Mouse (Mus musculus) neural tube, embryonic 13.5 days (tissue): ENCODE measurements at regions not wholly inside any gene's neighbourhood (a gene's known extent, or its start where the extent isn't known, plus 50 kb on each side); places are given as distances from the start of the nearest gene placed in this dataset.

Source experiments
- ATAC-seq: fragments of 200-750 bp; cut with Nextera tagmentation; 2 replicates; pipeline ENCODE4 v1.8.0; 2017; ENCODE audit warnings: low read depth, mild to moderate bottlenecking, moderate TSS enrichment, moderate library complexity
- H3K27ac ChIP-seq: fragments of 300-500 bp; sonication (generic); replicated peaks from 2 replicates; pipeline ENCODE4 v1.5.1; 2015; ENCODE audit warnings: moderate library complexity, mild to moderate bottlenecking, inconsistent platforms
- H3K27me3 ChIP-seq: fragments of 300-500 bp; sonication (generic); 2 replicates; pipeline ENCODE4 v1.6.1; 2015; ENCODE audit warnings: mild to moderate bottlenecking, inconsistent platforms
- H3K36me3 ChIP-seq: fragments of 300-500 bp; sonication (generic); 2 replicates; pipeline ENCODE4 v1.6.1; 2015; ENCODE audit warnings: mild to moderate bottlenecking, inconsistent platforms
- H3K4me1 ChIP-seq: fragments of 300-500 bp; sonication (generic); replicated peaks from 2 replicates; pipeline ENCODE4 v1.6.1; 2015; ENCODE audit warnings: inconsistent platforms
- H3K4me2 ChIP-seq: fragments of 300-500 bp; sonication (generic); 2 replicates; pipeline ENCODE4 v1.6.1; 2015; ENCODE audit warnings: inconsistent platforms, mild to moderate bottlenecking, moderate library complexity
- H3K4me3 ChIP-seq: fragments of 300-500 bp; sonication (generic); 2 replicates; pipeline ENCODE4 v1.5.1; 2015; ENCODE audit warnings: mild to moderate bottlenecking, inconsistent platforms
- H3K9ac ChIP-seq: fragments of 300-500 bp; sonication (generic); 2 replicates; pipeline ENCODE4 v1.6.1; 2015; ENCODE audit warnings: moderate library complexity, mild to moderate bottlenecking, inconsistent platforms
- H3K9me3 ChIP-seq: fragments of 300-500 bp; sonication (generic); 2 replicates; pipeline ENCODE4 v1.6.1; 2016; ENCODE audit warnings: inconsistent platforms
- WGBS: fragments of 180-500 bp; shearing (Covaris S2); methylation state at CpG from one replicate; pipeline ENCODE4 v1.1.7; 2015; 5-methylcytosine and 5-hydroxymethylcytosine counted together

- Histone ChIP-seq H3K9ac (no peak overlapping the region), H3K9me3 (no peaks in the 10 kb centered on the region), H3K36me3 (no peaks in the 10 kb centered on the region), H3K27ac (0 out of 2 replicates have a peak overlapping the region, but pooled peaks have one; percentile 18), H3K4me3 (no peak overlapping the region), H3K4me2 (no peak overlapping the region), H3K27me3 (no peaks in the 10 kb centered on the region), H3K4me1 (no peaks in the 10 kb centered on the region)
- ATAC-seq, result no peak
- 85% methylated on average over 3 of the region's 3 CpGs for WGBS
Observed at GRCm38 (mm10) chr15:61361254-61361653, 438.4 kb upstream of the A1bg start.

GRCm38 (mm10) chr15:61355344-61355743 lies 432.5 kb upstream of the A1bg start:
- no peak overlapping the region for H3K4me2 ChIP-seq
- no peaks in the 10 kb centered on the region for H3K36me3 ChIP-seq
- no peaks in the 10 kb centered on the region for H3K27me3 ChIP-seq
- H3K9me3 ChIP-seq, result no peaks in the 10 kb centered on the region
- no peak overlapping the region for H3K9ac ChIP-seq
- no peak for ATAC-seq
- no peak overlapping the region for H3K4me3 ChIP-seq
- H3K27ac ChIP-seq, result no peak overlapping the region
- no peaks in the 10 kb centered on the region for H3K4me1 ChIP-seq

DNA sequence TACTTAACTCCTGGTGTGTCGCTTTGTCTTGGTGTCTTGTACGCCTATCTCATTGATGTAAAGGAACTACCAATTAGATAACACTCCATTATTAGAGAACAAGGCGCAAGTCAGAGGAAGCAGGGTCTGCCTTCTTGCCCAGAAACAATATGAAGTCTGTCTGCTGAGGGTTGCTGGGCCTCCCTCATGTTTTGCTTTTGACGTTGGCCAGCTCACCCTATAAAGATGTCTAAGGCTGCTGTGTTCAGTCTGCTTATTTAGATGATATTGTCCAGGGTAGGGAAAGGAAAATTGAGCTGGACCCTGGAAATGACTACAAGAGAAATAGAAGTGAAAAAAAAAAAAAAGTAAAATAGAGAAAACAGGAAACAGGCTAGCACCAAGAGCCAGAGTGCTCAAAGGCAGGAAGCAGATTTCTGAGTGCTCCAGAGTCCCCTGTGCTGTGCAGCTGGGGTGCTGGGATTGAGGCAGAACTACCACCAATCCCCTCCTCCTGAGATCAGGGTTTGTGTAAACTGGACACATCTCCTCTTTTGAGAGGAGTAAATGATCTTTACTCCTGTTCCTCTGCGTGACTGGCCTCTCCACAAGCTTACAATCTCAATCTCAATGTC lies 429.0 kb upstream of the A1bg start:
- H3K9me3 ChIP-seq, result no peaks in the 10 kb centered on the region
- WGBS, result 62% methylated on average over 5 of the region's 5 CpGs
- no peaks in the 10 kb centered on the region for H3K27me3 ChIP-seq
- H3K4me2 ChIP-seq, result no peak overlapping the region
- H3K4me1 ChIP-seq, result no peaks in the 10 kb centered on the region
- H3K36me3 ChIP-seq, result no peaks in the 10 kb centered on the region
- no peak overlapping the region for H3K4me3 ChIP-seq
- H3K9ac ChIP-seq, result no peak overlapping the region
- no peak for ATAC-seq
- H3K27ac ChIP-seq, result no peak overlapping the region

GRCm38 (mm10) chr15:61345101-61345500 lies 422.3 kb upstream of the A1bg start:
- ATAC-seq, result no peak
- H3K9me3 ChIP-seq, result no peaks in the 10 kb centered on the region
- no peaks in the 10 kb centered on the region for H3K27me3 ChIP-seq
- 60% methylated on average over 4 of the region's 4 CpGs for WGBS
- no peak overlapping the region for H3K27ac ChIP-seq
- H3K4me2 ChIP-seq, result no peak overlapping the region
- no peaks in the 10 kb centered on the region for H3K4me1 ChIP-seq
- no peaks in the 10 kb centered on the region for H3K36me3 ChIP-seq
- H3K9ac ChIP-seq, result no peak overlapping the region
- H3K4me3 ChIP-seq, result no peak overlapping the region

- Histone ChIP-seq H3K27ac (no peak overlapping the region), H3K4me1 (no peaks in the 10 kb centered on the region), H3K27me3 (no peaks in the 10 kb centered on the region), H3K9ac (no peak overlapping the region), H3K4me2 (no peak overlapping the region), H3K9me3 (no peaks in the 10 kb centered on the region), H3K4me3 (no peak overlapping the region), H3K36me3 (no peaks in the 10 kb centered on the region)
- WGBS, result 93% methylated on average over 1 of the region's 1 CpGs
- no peak for ATAC-seq
Observed at GRCm38 (mm10) chr15:61342618-61343017, 419.8 kb upstream of the A1bg start.

GRCm38 (mm10) chr15:61327925-61328324 lies 405.1 kb upstream of the A1bg start:
- no peak overlapping the region for H3K27ac ChIP-seq
- 69% methylated on average over 2 of the region's 2 CpGs for WGBS
- no peaks in the 10 kb centered on the region for H3K36me3 ChIP-seq
- no peaks in the 10 kb centered on the region for H3K9me3 ChIP-seq
- no peaks in the 10 kb centered on the region for H3K27me3 ChIP-seq
- no peak overlapping the region for H3K9ac ChIP-seq
- ATAC-seq, result no peak
- H3K4me2 ChIP-seq, result no peak overlapping the region
- H3K4me3 ChIP-seq, result no peak overlapping the region
- H3K4me1 ChIP-seq, result no peaks in the 10 kb centered on the region

GRCm38 (mm10) chr15:61322243-61322642 lies 399.4 kb upstream of the A1bg start:
- Histone ChIP-seq H3K27ac (no peak overlapping the region), H3K9me3 (no peaks in the 10 kb centered on the region), H3K4me3 (no peak overlapping the region), H3K36me3 (no peaks in the 10 kb centered on the region), H3K9ac (no peak overlapping the region), H3K27me3 (no peaks in the 10 kb centered on the region), H3K4me1 (no peaks in the 10 kb centered on the region), H3K4me2 (no peak overlapping the region)
- ATAC-seq, result no peak
- WGBS, result 93% methylated on average over 7 of the region's 7 CpGs

GRCm38 (mm10) chr15:61309452-61310165 lies 386.8 kb upstream of the A1bg start:
- H3K4me2 ChIP-seq, result no peak overlapping the region
- no peak for ATAC-seq
- no peak overlapping the region for H3K4me3 ChIP-seq
- H3K36me3 ChIP-seq, result no peaks in the 10 kb centered on the region
- H3K27me3 ChIP-seq, result no peaks in the 10 kb centered on the region
- no peak overlapping the region for H3K27ac ChIP-seq
- H3K4me1 ChIP-seq, result no peaks in the 10 kb centered on the region
- H3K9ac ChIP-seq, result no peak overlapping the region
- WGBS, result 78% methylated on average over 6 of the region's 6 CpGs
- no peaks in the 10 kb centered on the region for H3K9me3 ChIP-seq

DNA sequence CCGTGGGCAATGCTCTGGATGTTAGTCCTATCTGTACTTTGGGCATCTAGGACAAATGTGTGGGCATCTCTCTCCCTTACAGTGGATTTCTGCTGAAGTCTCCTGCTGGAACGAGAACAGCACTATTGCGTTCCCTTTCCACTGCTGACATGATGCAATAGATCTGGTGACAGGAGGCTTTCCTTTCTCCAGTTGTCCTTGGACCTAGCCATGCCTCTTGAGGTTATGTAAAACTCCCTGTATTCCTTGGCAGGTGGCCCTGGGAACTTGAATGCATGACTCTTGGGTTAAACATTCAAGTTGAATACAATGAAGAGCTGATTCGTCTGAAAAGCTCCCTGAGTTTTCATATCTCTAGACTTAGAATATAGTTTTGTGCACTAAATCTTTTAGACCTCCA lies 386.1 kb upstream of the A1bg start:
- WGBS, result 84% methylated on average over 4 of the region's 4 CpGs
- no peaks in the 10 kb centered on the region for H3K27me3 ChIP-seq
- H3K4me1 ChIP-seq, result no peaks in the 10 kb centered on the region
- no peaks in the 10 kb centered on the region for H3K9me3 ChIP-seq
- no peak overlapping the region for H3K4me2 ChIP-seq
- H3K4me3 ChIP-seq, result no peak overlapping the region
- H3K36me3 ChIP-seq, result no peaks in the 10 kb centered on the region
- H3K9ac ChIP-seq, result no peak overlapping the region
- no peak overlapping the region for H3K27ac ChIP-seq
- no peak for ATAC-seq

DNA sequence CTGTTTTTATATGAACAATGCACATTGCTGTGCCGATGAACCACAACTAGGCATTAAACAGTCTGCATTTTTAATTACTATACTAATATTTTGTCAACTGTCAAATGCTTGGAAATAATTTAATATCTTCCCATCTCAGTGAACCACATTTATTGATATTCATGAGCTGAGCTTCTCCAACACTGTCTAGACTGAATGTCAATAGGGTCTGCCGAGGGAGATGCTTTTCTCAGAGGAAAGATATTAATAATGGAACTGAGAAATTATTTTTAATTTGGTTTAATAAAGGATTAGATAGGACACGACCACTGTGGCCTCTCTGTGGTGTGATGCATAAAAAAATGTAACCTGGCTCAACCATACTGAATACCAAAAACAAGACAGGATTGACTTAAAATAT lies 381.7 kb upstream of the A1bg start:
- ATAC-seq, result no peak
- no peak overlapping the region for H3K27ac ChIP-seq
- no peaks in the 10 kb centered on the region for H3K9me3 ChIP-seq
- 51% methylated on average over 3 of the region's 3 CpGs for WGBS
- H3K4me2 ChIP-seq, result no peak overlapping the region
- no peak overlapping the region for H3K4me3 ChIP-seq
- H3K27me3 ChIP-seq, result no peaks in the 10 kb centered on the region
- no peak overlapping the region for H3K9ac ChIP-seq
- no peaks in the 10 kb centered on the region for H3K4me1 ChIP-seq
- H3K36me3 ChIP-seq, result no peaks in the 10 kb centered on the region

GRCm38 (mm10) chr15:61299796-61300195 lies 377.0 kb upstream of the A1bg start:
- Histone ChIP-seq H3K4me3 (no peak overlapping the region), H3K4me2 (no peak overlapping the region), H3K27ac (no peak overlapping the region), H3K27me3 (no peaks in the 10 kb centered on the region), H3K9me3 (no peaks in the 10 kb centered on the region), H3K4me1 (no peaks in the 10 kb centered on the region), H3K36me3 (no peaks in the 10 kb centered on the region), H3K9ac (no peak overlapping the region)
- no peak for ATAC-seq
- 92% methylated on average over 6 of the region's 6 CpGs for WGBS

DNA sequence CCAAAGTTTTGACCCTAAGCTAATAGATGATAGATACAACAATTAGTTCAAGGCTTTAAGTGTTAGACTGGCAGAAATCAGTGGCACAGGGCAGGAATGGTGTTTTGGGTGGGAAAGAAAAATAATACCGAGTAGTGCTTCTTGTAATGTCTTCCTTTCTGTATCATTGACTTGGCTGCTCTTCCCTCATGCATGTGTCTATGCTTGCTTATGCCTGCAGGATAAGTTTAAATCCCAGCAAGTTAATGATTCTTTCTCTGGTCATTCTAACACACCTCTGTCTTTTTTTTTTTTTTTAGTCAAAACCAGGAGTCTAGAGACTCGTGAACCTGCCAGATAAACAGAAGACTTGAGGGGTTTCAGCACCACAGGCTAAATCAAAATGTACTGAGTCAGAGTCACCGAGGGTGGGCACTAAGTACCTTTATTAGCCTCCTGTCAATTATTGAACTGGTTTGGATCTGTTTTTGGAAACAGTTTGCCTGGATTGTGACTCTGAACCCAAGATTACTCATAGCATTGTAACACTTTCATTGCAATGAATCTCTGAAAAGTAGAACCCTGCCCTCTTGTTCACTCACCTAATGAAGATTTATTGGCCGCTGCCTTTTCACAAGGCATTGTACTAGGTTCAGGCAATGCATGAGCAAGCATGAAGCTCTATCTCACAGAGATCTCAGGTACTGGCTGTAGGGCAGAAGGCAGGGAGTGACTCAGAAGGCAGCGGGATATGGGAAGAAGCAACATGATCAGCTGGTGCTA lies 374.8 kb upstream of the A1bg start:
- H3K4me3 ChIP-seq, result no peak overlapping the region
- 92% methylated on average over 5 of the region's 5 CpGs for WGBS
- no peak for ATAC-seq
- no peak overlapping the region for H3K27ac ChIP-seq
- H3K4me1 ChIP-seq, result no peaks in the 10 kb centered on the region
- no peaks in the 10 kb centered on the region for H3K36me3 ChIP-seq
- no peak overlapping the region for H3K9ac ChIP-seq
- H3K9me3 ChIP-seq, result no peaks in the 10 kb centered on the region
- H3K27me3 ChIP-seq, result no peaks in the 10 kb centered on the region
- H3K4me2 ChIP-seq, result no peak overlapping the region
